ENCODE assay signal across 24 mouse cellular contexts in the genomic region with DNA sequence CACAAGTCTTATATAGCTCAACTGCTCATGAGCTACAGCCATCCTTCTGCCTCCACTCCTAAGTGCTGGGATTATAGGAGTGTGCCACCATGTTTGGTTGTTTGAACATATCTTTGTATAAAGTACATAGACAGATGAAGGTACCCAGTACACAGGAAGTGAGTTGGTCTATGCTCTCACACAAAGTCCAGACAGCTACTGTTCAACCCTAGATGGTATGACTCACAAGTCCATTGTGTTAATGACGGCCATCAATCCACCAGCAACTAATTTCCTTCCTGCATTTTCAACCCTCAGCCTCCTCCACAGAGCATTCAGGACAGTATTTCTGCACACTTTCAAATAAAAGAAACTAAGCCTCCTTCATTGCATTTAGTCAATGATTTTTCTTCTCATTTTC.
DNase-seq lines count a peak whose midpoint lies in the region; ATAC-seq and TF ChIP-seq lines count a peak whose summit lies in the region.
"Had no signal": no experiment of that assay in that cellular context is flagged by ENCODE, and none has a peak within 500 bp of the region (broad histone marks: within the 10 kb centered on the region; RNA-seq: fewer than 3 reads in every experiment).

No protein-coding gene starts in this region.

- no peaks in the 10 kb centered on the region for H3K4me1 ChIP-seq in intestine, postnatal 0 days (replicated peaks; ENCODE audit: control insufficient read depth, insufficient read depth, low read length)
- no peaks in the 10 kb centered on the region for H3K4me1 ChIP-seq in intestine, embryonic 16.5 days (ENCODE audit: control insufficient read depth, insufficient read depth, low read length)
- H3K4me1 ChIP-seq in lung, embryonic 16.5 days (replicated peaks; ENCODE audit: control insufficient read depth, insufficient read depth, low read length), result no peaks in the 10 kb centered on the region
- no peaks in the 10 kb centered on the region for H3K4me1 ChIP-seq in midbrain, embryonic 11.5 days (ENCODE audit: control insufficient read depth, insufficient read depth, low read length)
- peaks cover 4% of the 10 kb centered on the region; the same call in 1 of the 2 replicates for H3K4me1 ChIP-seq in midbrain, embryonic 15.5 days

- TF ChIP-seq CTCF in intestine, postnatal 0 days (IDR thresholded peaks at IDR 0.05; ENCODE audit: low read depth), result no peak

- no peak for DNase-seq in lung, postnatal 14 days
- peak; percentile 44 for DNase-seq in midbrain, embryonic 11.5 days (ENCODE audit: low spot score, missing footprints)
- DNase-seq: adrenal gland, adult 2 months; adrenal gland, postnatal 14 days; cerebellum, adult 11 months; cerebellum, adult 2 months; cerebellum, adult 9-11 months; cerebellum, postnatal 25 days; forebrain, postnatal 0 days; gastrocnemius, adult 2 months; gastrocnemius, postnatal 14 days; heart, postnatal 14 days; heart, postnatal 4 days had no signal

- H3K9ac ChIP-seq in intestine, postnatal 0 days (ENCODE audit: low read depth, low read length), result no peak overlapping the region
- H3K9ac ChIP-seq in intestine, embryonic 16.5 days (ENCODE audit: low read depth, low read length), result no peak overlapping the region
- no peak overlapping the region for H3K9ac ChIP-seq in lung, embryonic 16.5 days (ENCODE audit: low read length)
- no peak overlapping the region for H3K9ac ChIP-seq in midbrain, embryonic 11.5 days (ENCODE audit: low read length)
- no peak overlapping the region for H3K9ac ChIP-seq in midbrain, embryonic 15.5 days
- H3K9ac ChIP-seq: embryonic facial prominence, embryonic 12.5 days; embryonic facial prominence, embryonic 15.5 days; forebrain, postnatal 0 days; heart, embryonic 13.5 days; hindbrain, embryonic 14.5 days had no signal

- 41% methylated on average over 1 of the region's 1 CpGs for WGBS in intestine, postnatal 0 days
- 72% methylated on average over 1 of the region's 1 CpGs for WGBS in intestine, embryonic 16.5 days
- 73% methylated on average over 1 of the region's 1 CpGs for WGBS in lung, embryonic 16.5 days
- 73% methylated on average over 1 of the region's 1 CpGs for WGBS in midbrain, embryonic 11.5 days
- 83% methylated on average over 1 of the region's 1 CpGs for WGBS in midbrain, embryonic 15.5 days

- no peaks in the 10 kb centered on the region for H3K36me3 ChIP-seq in intestine, postnatal 0 days (ENCODE audit: control insufficient read depth, insufficient read depth)
- no peaks in the 10 kb centered on the region for H3K36me3 ChIP-seq in intestine, embryonic 16.5 days (ENCODE audit: control insufficient read depth, insufficient read depth, low read length)
- no peaks in the 10 kb centered on the region; the same call in 1 of the 2 replicates for H3K36me3 ChIP-seq in lung, embryonic 16.5 days (ENCODE audit: control insufficient read depth, insufficient read depth, low read length)
- no peaks in the 10 kb centered on the region for H3K36me3 ChIP-seq in midbrain, embryonic 11.5 days (ENCODE audit: control insufficient read depth, insufficient read depth, low read length)
- H3K36me3 ChIP-seq in midbrain, embryonic 15.5 days (replicated peaks), result no peaks in the 10 kb centered on the region
- H3K36me3 ChIP-seq: embryonic facial prominence, embryonic 12.5 days; heart, embryonic 13.5 days had no signal

- H3K4me3 ChIP-seq in intestine, postnatal 0 days (ENCODE audit: low read depth, low read length), result no peak overlapping the region
- H3K4me3 ChIP-seq in intestine, embryonic 16.5 days (ENCODE audit: low read length), result no peak overlapping the region
- H3K4me3 ChIP-seq in lung, embryonic 16.5 days (ENCODE audit: low read length), result no peak overlapping the region
- H3K4me3 ChIP-seq in midbrain, embryonic 11.5 days (ENCODE audit: low read depth, low read length), result no peak overlapping the region
- H3K4me3 ChIP-seq in midbrain, embryonic 15.5 days, result no peak overlapping the region
- H3K4me3 ChIP-seq: embryonic facial prominence, embryonic 12.5 days; embryonic facial prominence, embryonic 15.5 days; gastrocnemius, adult 2 months; heart, embryonic 13.5 days had no signal

- peak; percentile 73; the same call in 1 of the 2 replicates for ATAC-seq in intestine, postnatal 0 days
- ATAC-seq in intestine, embryonic 16.5 days, result no peak; the same call in 1 of the 2 replicates
- ATAC-seq in lung, embryonic 16.5 days (ENCODE audit: low read depth), result peak; percentile 54; the same call in 1 of the 2 replicates
- no peak for ATAC-seq in midbrain, embryonic 11.5 days (ENCODE audit: low FRiP score)
- ATAC-seq in midbrain, embryonic 15.5 days (replicated peaks), result no peak
- no peak for ATAC-seq in megakaryocyte, adult 5-6 weeks (ENCODE audit: poor library complexity, severe bottlenecking)
- ATAC-seq: CD4-positive, CD25-positive, alpha-beta regulatory T cell, adult 4 months; forebrain, embryonic 14.5 days; forebrain, postnatal 0 days had no signal

- no peaks in the 10 kb centered on the region for H3K27me3 ChIP-seq in intestine, postnatal 0 days (replicated peaks; ENCODE audit: control insufficient read depth, insufficient read depth, low read length)
- H3K27me3 ChIP-seq in intestine, embryonic 16.5 days (replicated peaks; ENCODE audit: control insufficient read depth, insufficient read depth, low read length), result no peaks in the 10 kb centered on the region
- H3K27me3 ChIP-seq in lung, embryonic 16.5 days (ENCODE audit: control insufficient read depth, insufficient read depth, low read depth, low read length), result no peaks in the 10 kb centered on the region
- no peaks in the 10 kb centered on the region for H3K27me3 ChIP-seq in midbrain, embryonic 11.5 days (ENCODE audit: control insufficient read depth, insufficient read depth, low read length)
- no peaks in the 10 kb centered on the region for H3K27me3 ChIP-seq in midbrain, embryonic 15.5 days (replicated peaks)
- H3K27me3 ChIP-seq: embryonic facial prominence, embryonic 12.5 days; embryonic facial prominence, embryonic 15.5 days had no signal

- H3K4me2 ChIP-seq in intestine, postnatal 0 days (replicated peaks; ENCODE audit: low read depth), result no peak overlapping the region
- H3K4me2 ChIP-seq in intestine, embryonic 16.5 days (ENCODE audit: low read depth, low read length), result no peak overlapping the region
- no peak overlapping the region for H3K4me2 ChIP-seq in lung, embryonic 16.5 days (ENCODE audit: low read depth, low read length)
- no peak overlapping the region for H3K4me2 ChIP-seq in midbrain, embryonic 11.5 days
- no peak overlapping the region for H3K4me2 ChIP-seq in midbrain, embryonic 15.5 days
- H3K4me2 ChIP-seq: embryonic facial prominence, embryonic 12.5 days; embryonic facial prominence, embryonic 15.5 days; heart, embryonic 13.5 days; hindbrain, embryonic 14.5 days had no signal

- H3K27ac ChIP-seq in intestine, postnatal 0 days (ENCODE audit: low read depth, low read length), result no peak overlapping the region
- H3K27ac ChIP-seq in intestine, embryonic 16.5 days (ENCODE audit: low read length), result no peak overlapping the region
- H3K27ac ChIP-seq in lung, embryonic 16.5 days (ENCODE audit: low read length), result peak overlapping the region; percentile 60
- H3K27ac ChIP-seq in midbrain, embryonic 11.5 days (ENCODE audit: low read depth, low read length), result no peak overlapping the region
- no peak overlapping the region for H3K27ac ChIP-seq in midbrain, embryonic 15.5 days
- H3K27ac ChIP-seq: embryonic facial prominence, embryonic 12.5 days; embryonic facial prominence, embryonic 15.5 days; gastrocnemius, adult 2 months; heart, embryonic 13.5 days; hindbrain, embryonic 14.5 days had no signal

- no peaks in the 10 kb centered on the region for H3K9me3 ChIP-seq in intestine, postnatal 0 days (ENCODE audit: control insufficient read depth)
- no peaks in the 10 kb centered on the region for H3K9me3 ChIP-seq in intestine, embryonic 16.5 days (ENCODE audit: control insufficient read depth, low read length)
- no peaks in the 10 kb centered on the region for H3K9me3 ChIP-seq in lung, embryonic 16.5 days (ENCODE audit: control insufficient read depth, low read length)
- H3K9me3 ChIP-seq in midbrain, embryonic 11.5 days (ENCODE audit: control insufficient read depth, low read length), result no peaks in the 10 kb centered on the region
- no peaks in the 10 kb centered on the region for H3K9me3 ChIP-seq in midbrain, embryonic 15.5 days
- H3K9me3 ChIP-seq: embryonic facial prominence, embryonic 12.5 days; embryonic facial prominence, embryonic 15.5 days; heart, embryonic 13.5 days had no signal

Comparison
In these comparisons a context has a peak if more than half of its experiments do, and no peak if none do; other contexts are left out.
1. ATAC-seq: peak in intestine, postnatal 0 days (single experiment) and lung, embryonic 16.5 days (single experiment); none in intestine, embryonic 16.5 days (single experiment), midbrain, embryonic 11.5 days (single experiment), midbrain, embryonic 15.5 days (single experiment) and megakaryocyte, adult 5-6 weeks (single experiment).